Mouse (Mus musculus): ENCODE measurements around the gene Olfr1340.

DNA sequence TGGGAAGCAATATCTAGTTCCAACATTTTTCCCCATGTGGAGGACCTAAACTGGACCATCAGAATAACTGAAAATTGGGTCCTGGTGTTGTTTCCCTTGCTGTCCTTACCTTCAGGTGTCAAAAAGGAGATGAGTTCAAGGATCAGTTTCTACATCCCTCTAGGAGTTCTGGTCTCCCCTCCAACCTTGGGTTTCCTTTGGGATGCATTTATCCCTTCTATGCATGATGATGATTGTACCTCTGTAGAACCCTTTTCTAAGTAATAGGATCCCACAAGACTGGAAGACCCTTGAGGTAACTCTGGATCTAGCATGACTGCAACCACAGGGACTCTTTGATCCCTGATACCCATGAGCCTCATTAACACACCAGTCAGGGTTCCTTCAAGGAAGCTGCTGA lies at the start of gene Olfr1340:
- TF ChIP-seq EP300 (IDR thresholded peaks at IDR 0.05; ENCODE audit: low read depth) (no peak), CTCF (IDR thresholded peaks at IDR 0.05; ENCODE audit: low read depth) (no peak)

Measured in liver, postnatal 0 days (tissue).